Mouse (Mus musculus) forebrain, embryonic 13.5 days (tissue): ENCODE measurements around the gene Gm17079. TPM values are rescaled to one million over a fixed set of nuclear protein-coding genes. Genes with fewer than 3 reads are reported as not detected.
"Not testable (repeated sequence)": the region's sequence is repeated elsewhere in the genome, so short reads cannot be mapped to it uniquely, and the experiment has no call there.

Source experiments
- ATAC-seq: fragments of 200-750 bp; cut with Nextera tagmentation; 2 replicates; pipeline ENCODE4 v1.8.0; 2017
- H3K27ac ChIP-seq: fragments of 300-500 bp; sonication (generic); 2 replicates; pipeline ENCODE4 v1.5.1; 2015; ENCODE audit warnings: inconsistent platforms, mild to moderate bottlenecking, moderate library complexity
- H3K27me3 ChIP-seq: fragments of 300-500 bp; sonication (generic); 2 replicates; pipeline ENCODE4 v1.6.1; 2015; ENCODE audit warnings: mild to moderate bottlenecking, inconsistent platforms
- H3K36me3 ChIP-seq: fragments of 300-500 bp; sonication (generic); 2 replicates; pipeline ENCODE4 v1.6.1; 2015; ENCODE audit warnings: mild to moderate bottlenecking, inconsistent platforms; ENCODE audit not compliant: poor library complexity, severe bottlenecking
- H3K4me1 ChIP-seq: fragments of 300-500 bp; sonication (generic); 2 replicates; pipeline ENCODE4 v1.6.1; 2015; ENCODE audit warnings: inconsistent platforms
- H3K4me2 ChIP-seq: fragments of 300-500 bp; sonication (generic); 2 replicates; pipeline ENCODE4 v1.6.1; 2015; ENCODE audit warnings: inconsistent platforms, mild to moderate bottlenecking, moderate library complexity
- H3K4me3 ChIP-seq: fragments of 300-500 bp; sonication (generic); 2 replicates; pipeline ENCODE4 v1.5.1; 2015; ENCODE audit warnings: mild to moderate bottlenecking, inconsistent platforms
- H3K9ac ChIP-seq: fragments of 300-500 bp; sonication (generic); 2 replicates; pipeline ENCODE4 v1.6.1; 2015; ENCODE audit warnings: mild to moderate bottlenecking, inconsistent platforms
- H3K9me3 ChIP-seq: fragments of 300-500 bp; sonication (generic); replicated peaks from 2 replicates; pipeline ENCODE4 v1.6.1; 2016; ENCODE audit warnings: inconsistent platforms
- WGBS: fragments of 180-500 bp; shearing (Covaris S2); methylation state at CpG from one replicate; pipeline ENCODE4 v1.1.7; 2015; 5-methylcytosine and 5-hydroxymethylcytosine counted together
- polyA plus RNA-seq: library from polyadenylated mRNA; unstranded; fragments of >200 nt; fragmentation: Nextera tagmentation; extraction: Ambion mirVana; gene quantifications from 2 replicates; pipeline ENCODE4 v1.2.1, GENCODE M21; 2015

The Gm17079 gene
- polyA plus RNA-seq = not detected in 2 replicates

GRCm38 (mm10) chr14:51695368-51695767 lies at the start of gene Gm17079:
TSS of gene Gm17079 (minus strand) at chr14:51695468.
- WGBS = 93% methylated on average over 2 of the region's 2 CpGs

GRCm38 (mm10) chr14:51740347-51741170 lies 45.3 kb upstream of the Gm17079 start:
- H3K27me3 ChIP-seq = peaks cover 51% of the 10 kb centered on the region
- H3K4me1 ChIP-seq = peaks cover 24% of the 10 kb centered on the region
- no peaks in the 10 kb centered on the region for H3K9me3 ChIP-seq
- ATAC-seq = 0 out of 2 replicates have a peak, but pooled peaks have one; percentile 50
- H3K27ac ChIP-seq = no peak overlapping the region
- peak overlapping the region; percentile 65 for H3K4me2 ChIP-seq
- no peak overlapping the region for H3K9ac ChIP-seq
- peak overlapping the region; percentile 33 for H3K4me3 ChIP-seq
- 1% methylated on average over 42 of the region's 42 CpGs for WGBS
- no peaks in the 10 kb centered on the region for H3K36me3 ChIP-seq

More at GRCm38 (mm10) chr14:51695368-51695767, at the start of gene Gm17079:
- not testable (repeated sequence) for H3K4me3 ChIP-seq, H3K36me3 ChIP-seq, H3K9ac ChIP-seq, H3K27me3 ChIP-seq, ATAC-seq, H3K27ac ChIP-seq, H3K9me3 ChIP-seq, H3K4me1 ChIP-seq, H3K4me2 ChIP-seq

GRCm38 (mm10) chr14:51739150-51739993 lies 44.1 kb upstream of the Gm17079 start:
- Histone ChIP-seq H3K4me1 (peaks cover 24% of the 10 kb centered on the region), H3K9ac (no peak overlapping the region), H3K9me3 (no peaks in the 10 kb centered on the region), H3K27ac (no peak overlapping the region), H3K36me3 (no peaks in the 10 kb centered on the region), H3K27me3 (peaks cover 51% of the 10 kb centered on the region), H3K4me3 (peak overlapping the region; percentile 22), H3K4me2 (peak overlapping the region; percentile 65)
- 2% methylated on average over 23 of the region's 24 CpGs for WGBS
- no peak for ATAC-seq

GRCm38 (mm10) chr14:51738411-51739149 lies 43.3 kb upstream of the Gm17079 start:
- peak overlapping the region; percentile 22 for H3K4me3 ChIP-seq
- WGBS = 2% methylated on average over 29 of the region's 29 CpGs
- peaks cover 24% of the 10 kb centered on the region for H3K4me1 ChIP-seq
- H3K36me3 ChIP-seq = no peaks in the 10 kb centered on the region
- no peak overlapping the region for H3K27ac ChIP-seq
- H3K4me2 ChIP-seq = peak overlapping the region; percentile 65
- H3K9ac ChIP-seq = no peak overlapping the region
- peaks cover 51% of the 10 kb centered on the region for H3K27me3 ChIP-seq
- no peaks in the 10 kb centered on the region for H3K9me3 ChIP-seq
- ATAC-seq = no peak

- ATAC-seq = no peak
- Histone ChIP-seq H3K27ac (no peak overlapping the region), H3K36me3 (no peaks in the 10 kb centered on the region), H3K9ac (no peak overlapping the region), H3K9me3 (no peaks in the 10 kb centered on the region), H3K4me2 (no peak overlapping the region), H3K27me3 (peaks cover 51% of the 10 kb centered on the region), H3K4me3 (no peak overlapping the region), H3K4me1 (peaks cover 24% of the 10 kb centered on the region)
- WGBS = 9% methylated on average over 12 of the region's 12 CpGs
Observed at GRCm38 (mm10) chr14:51737967-51738366, 42.7 kb upstream of the Gm17079 start.

- H3K9me3 ChIP-seq = no peaks in the 10 kb centered on the region
- no peak within 1 kb of the TSS for H3K9ac ChIP-seq
- no peak within 1 kb of the TSS for H3K4me2 ChIP-seq
- no peak within 1 kb of the TSS for H3K27ac ChIP-seq
- H3K27me3 ChIP-seq = no peaks in the 10 kb centered on the region
- H3K4me3 ChIP-seq = no peak within 1 kb of the TSS
- WGBS = 66% methylated on average over 1 of the region's 1 CpGs
- ATAC-seq = no peak
- H3K36me3 ChIP-seq = no peaks in the 10 kb centered on the region
- no peaks in the 10 kb centered on the region for H3K4me1 ChIP-seq
Observed at GRCm38 (mm10) chr14:51717083-51717482, 21.8 kb upstream of the Gm17079 start, which contains the start of gene Gm5800. TSS of gene Gm5800 (minus strand) at chr14:51717183.

- no peak overlapping the region for H3K27ac ChIP-seq
- no peak for ATAC-seq
- WGBS = 92% methylated on average over 5 of the region's 5 CpGs
Observed at GRCm38 (mm10) chr14:51677269-51677668, 18.0 kb downstream of the Gm17079 start.

More at GRCm38 (mm10) chr14:51677269-51677668, 18.0 kb downstream of the Gm17079 start:
- Histone ChIP-seq H3K27me3 (no peaks in the 10 kb centered on the region), H3K36me3 (no peaks in the 10 kb centered on the region), H3K9me3 (no peaks in the 10 kb centered on the region), H3K4me2 (no peak overlapping the region), H3K9ac (no peak overlapping the region), H3K4me1 (no peaks in the 10 kb centered on the region), H3K4me3 (no peak overlapping the region)

Other genes with a start within 250 kb of the Gm17079 start
- not detected in 2 replicates for gene Vmn2r89, start 243.6 kb downstream of the Gm17079 start, polyA plus RNA-seq
- not detected in 2 replicates for gene Gm5622, start 142.7 kb downstream of the Gm17079 start, polyA plus RNA-seq
- not detected in 2 replicates for gene Gm17175, start 121.4 kb downstream of the Gm17079 start, polyA plus RNA-seq
- gene Gm17174, start 103.3 kb downstream of the Gm17079 start, polyA plus RNA-seq = not detected in 2 replicates
- not detected in 2 replicates for gene Gm17078, start 84.2 kb downstream of the Gm17079 start, polyA plus RNA-seq
- gene Gm4181, start 59.8 kb downstream of the Gm17079 start, polyA plus RNA-seq = not detected in 2 replicates
- not detected in 2 replicates for gene Gm5800, start 21.7 kb upstream of the Gm17079 start, polyA plus RNA-seq
- not detected in 2 replicates for gene Ang4, start 78.1 kb upstream of the Gm17079 start, polyA plus RNA-seq
- not detected in 2 replicates for gene AY358078, start 104.6 kb upstream of the Gm17079 start, polyA plus RNA-seq
- not detected in 2 replicates for gene Ear6, start 158.2 kb upstream of the Gm17079 start, polyA plus RNA-seq
- 60.5 and 76.5 TPM in 2 replicates for gene Mettl17, start 189.4 kb upstream of the Gm17079 start, polyA plus RNA-seq
- 1.3 and 1.5 TPM in 2 replicates for gene Slc39a2, start 197.4 kb upstream of the Gm17079 start, polyA plus RNA-seq
- gene Ndrg2, start 218.7 kb upstream of the Gm17079 start, polyA plus RNA-seq = 98.2 and 99.0 TPM in 2 replicates
- gene Tppp2, start 223.0 kb upstream of the Gm17079 start, polyA plus RNA-seq = not detected in 2 replicates
- gene Rnase13, start 227.3 kb upstream of the Gm17079 start, polyA plus RNA-seq = not detected in 2 replicates